Mouse (Mus musculus) left cerebral cortex, postnatal 14 days (tissue): ENCODE measurements at regions not wholly inside any gene's neighbourhood (a gene's known extent, or its start where the extent isn't known, plus 50 kb on each side); places are given as distances from the start of the nearest gene placed in this dataset.

ENCODE experiments used
- DNase-seq, 2 experiments: peaks; one replicate each; pipeline ENCODE4 v3.0.0; 2021 to 2022; ENCODE audit warnings: low spot score in 2 of 2, mixed read lengths in 1 of 2
- intact Hi-C: fragments of 180-260 bp; cut with DNase I; formaldehyde crosslinking; loops from one replicate; pipeline ENCODE4 v1.15.1; 2025

- intact Hi-C loops = no loop called here
Observed at GRCm38 (mm10) chr15:56440171-56440570, 1037.3 kb downstream of the Slc22a22 start.

GRCm38 (mm10) chr15:56438370-56438769, 1039.1 kb downstream of the Slc22a22 start:
- no peak for DNase-seq
- intact Hi-C loops = no loop called here

More at GRCm38 (mm10) chr15:56440171-56440570, 1037.3 kb downstream of the Slc22a22 start:
- DNase-seq = no peak

GRCm38 (mm10) chr15:56436131-56436530, 1041.3 kb downstream of the Slc22a22 start:
- intact Hi-C loops = no loop called here
- no peak for DNase-seq

- intact Hi-C loops = no loop called here
- no peak for DNase-seq
Observed at GRCm38 (mm10) chr15:56425986-56426385, 1051.4 kb downstream of the Slc22a22 start.

GRCm38 (mm10) chr15:56420681-56421080, 1056.7 kb downstream of the Slc22a22 start:
- peak in 1 of 2 experiments; percentile 9 for DNase-seq
- intact Hi-C loops = no loop called here

- intact Hi-C loops = no loop called here
- DNase-seq = no peak
Observed at GRCm38 (mm10) chr15:56391982-56392381, 1085.4 kb downstream of the Slc22a22 start.

GRCm38 (mm10) chr15:56378511-56378910, 1098.9 kb downstream of the Slc22a22 start:
- no peak for DNase-seq
- intact Hi-C loops = no loop called here

GRCm38 (mm10) chr15:56350903-56351302, 1126.5 kb downstream of the Slc22a22 start:
- intact Hi-C loops = no loop called here
- DNase-seq = no peak

- intact Hi-C loops = no loop called here
- no peak for DNase-seq
Observed at GRCm38 (mm10) chr15:56346111-56346510, 1131.3 kb downstream of the Slc22a22 start.

GRCm38 (mm10) chr15:56344973-56345372, 1132.5 kb downstream of the Slc22a22 start:
- intact Hi-C loops = loop anchor here (2.0 kb wide), 1 partner anchor 400 kb away; no protein-coding TSS in a partner anchor
- DNase-seq = no peak

GRCm38 (mm10) chr15:56344304-56344932, 1133.0 kb downstream of the Slc22a22 start:
- DNase-seq = peak in 1 of 2 experiments; percentile 6
- intact Hi-C loops = loop anchor here (2.0 kb wide), 1 partner anchor 400 kb away; no protein-coding TSS in a partner anchor

GRCm38 (mm10) chr15:56337879-56338278, 1139.5 kb downstream of the Slc22a22 start:
- intact Hi-C loops = loop anchor here (5.0 kb wide), 4 partner anchors 271 to 1069 kb away; no protein-coding TSS in a partner anchor
- DNase-seq = no peak

GRCm38 (mm10) chr15:56336449-56336848, 1141.0 kb downstream of the Slc22a22 start:
- DNase-seq = peak; percentile 48 to 81
- intact Hi-C loops = loop anchor here (5.0 kb wide), 4 partner anchors 269 to 1071 kb away; no protein-coding TSS in a partner anchor

- intact Hi-C loops = loop anchor here (5.0 kb wide), 4 partner anchors 268 to 1072 kb away; no protein-coding TSS in a partner anchor
- no peak for DNase-seq
Observed at GRCm38 (mm10) chr15:56335011-56335410, 1142.4 kb downstream of the Slc22a22 start.

GRCm38 (mm10) chr15:56320501-56320900, 1156.9 kb downstream of the Slc22a22 start:
- no peak for DNase-seq
- intact Hi-C loops = no loop called here

- intact Hi-C loops = no loop called here
- DNase-seq = no peak
Observed at GRCm38 (mm10) chr15:56294910-56295438, 1182.5 kb downstream of the Slc22a22 start.

GRCm38 (mm10) chr15:56278622-56279301, 1198.7 kb downstream of the Slc22a22 start:
- intact Hi-C loops = no loop called here
- peak; percentile 36 to 53 for DNase-seq

GRCm38 (mm10) chr15:56278006-56278405, 1199.4 kb downstream of the Slc22a22 start:
- DNase-seq = no peak
- intact Hi-C loops = no loop called here

GRCm38 (mm10) chr15:56248731-56249130, 1228.7 kb downstream of the Slc22a22 start:
- DNase-seq = no peak
- intact Hi-C loops = no loop called here

GRCm38 (mm10) chr15:56244004-56244735, 1233.3 kb downstream of the Slc22a22 start:
- no peak for DNase-seq
- intact Hi-C loops = no loop called here
